Mouse (Mus musculus) small intestine, adult 10 weeks (tissue): ENCODE measurements around the gene Vps54. TPM values are rescaled to one million over a fixed set of nuclear protein-coding genes. Genes with fewer than 3 reads are reported as not detected.

Experiments used
- polyA plus RNA-seq: library from polyadenylated mRNA; stranded (reverse); fragments of 350-450 nt; fragmentation: Illumina TruSeq; extraction: RNeasy Lipid Tissue Mini Kit (QIAGEN cat#74804); gene quantifications from one replicate; pipeline ENCODE4 v1.2.3, GENCODE M21; 2014; ENCODE audit warnings: low replicate concordance

Vps54 gene
- 198 TPM for polyA plus RNA-seq

GRCm38 (mm10) chr11:21239021-21239661, at the start of gene Vps54:
TSS of gene Vps54 (plus strand) at chr11:21239281.

Other genes starting within 250 kb of the Vps54 start
- gene Peli1, start 148.0 kb upstream of the Vps54 start, polyA plus RNA-seq: 98.5 TPM
- 446 TPM for gene Ugp2, start 131.9 kb downstream of the Vps54 start, polyA plus RNA-seq